Mouse (Mus musculus): ENCODE data around the gene Rprd1b. TPM values are rescaled to one million over a fixed set of nuclear protein-coding genes. Genes with fewer than 3 reads are reported as not detected.

Rprd1b gene
- polyA plus RNA-seq, 1 experiment from 2014 or later, result 8.4 TPM

DNA sequence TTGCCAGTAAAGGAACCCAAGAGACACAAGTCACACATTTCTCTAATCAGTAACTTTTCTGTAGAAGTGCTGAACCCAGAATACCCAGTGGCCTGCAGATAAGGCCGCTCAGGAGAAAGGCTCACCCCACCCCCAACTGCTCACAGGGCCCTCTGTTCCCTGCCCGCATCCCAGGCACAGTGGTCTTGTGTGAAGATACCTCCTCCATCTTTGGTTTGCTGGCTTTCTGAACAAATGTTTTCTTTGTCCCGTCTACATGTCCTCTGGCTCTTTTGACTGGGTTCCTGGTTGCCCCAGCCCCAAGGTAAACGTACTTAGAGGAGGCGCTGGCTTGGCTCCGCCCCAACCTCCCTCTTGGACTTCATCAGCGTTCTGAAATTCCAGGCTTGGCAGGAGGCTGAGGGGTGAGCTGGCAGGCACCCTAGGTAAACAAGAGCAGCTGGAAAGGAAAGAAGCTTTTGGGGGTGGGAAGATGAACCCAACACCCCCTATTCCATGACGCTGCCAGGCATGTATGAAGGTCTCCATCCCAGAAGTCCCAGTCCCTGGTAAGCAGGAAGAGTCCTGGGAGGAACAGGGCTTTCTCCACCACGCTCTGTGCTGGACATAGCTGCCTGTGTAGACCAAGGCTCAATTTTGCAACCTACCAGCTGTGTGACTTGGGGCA lies 85.4 kb downstream of the Rprd1b start:
- H3K27ac ChIP-seq, result no peak overlapping the region
- H3K36me3 ChIP-seq (ENCODE audit: inconsistent target), result peaks cover 18% of the 10 kb centered on the region
- WGBS (ENCODE audit: missing documents), result 87% methylated on average over 9 of the region's 9 CpGs
- H3K4me3 ChIP-seq (ENCODE audit: inconsistent target), result no peak overlapping the region
- H3K79me2 ChIP-seq (ENCODE audit: inconsistent target), result no peaks in the 10 kb centered on the region

DNA sequence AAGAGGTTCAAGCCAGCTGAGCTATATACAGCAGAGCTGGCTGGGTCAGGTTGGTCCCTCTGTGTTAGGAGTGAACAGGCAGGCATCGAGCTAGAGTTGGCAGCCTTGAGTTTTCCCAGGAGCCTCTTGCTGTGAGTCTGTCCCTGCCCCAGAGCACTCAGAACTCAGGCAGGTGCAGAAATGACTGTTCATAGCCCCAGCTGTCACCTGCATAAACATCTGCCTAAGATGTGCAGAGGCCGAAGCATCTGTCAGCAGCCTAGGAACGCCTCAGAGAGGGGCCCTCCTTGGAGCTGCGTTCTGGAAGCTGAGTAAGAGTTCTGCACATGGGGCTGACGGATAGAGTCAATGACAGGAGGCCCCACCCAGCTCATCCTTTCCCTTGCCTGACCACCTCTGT lies 86.6 kb downstream of the Rprd1b start:
- 90% methylated on average over 5 of the region's 5 CpGs for WGBS (ENCODE audit: missing documents)
- H3K79me2 ChIP-seq (ENCODE audit: inconsistent target), result no peaks in the 10 kb centered on the region
- H3K4me3 ChIP-seq (ENCODE audit: inconsistent target), result no peak overlapping the region
- peaks cover 30% of the 10 kb centered on the region for H3K36me3 ChIP-seq (ENCODE audit: inconsistent target)
- no peak overlapping the region for H3K27ac ChIP-seq

DNA sequence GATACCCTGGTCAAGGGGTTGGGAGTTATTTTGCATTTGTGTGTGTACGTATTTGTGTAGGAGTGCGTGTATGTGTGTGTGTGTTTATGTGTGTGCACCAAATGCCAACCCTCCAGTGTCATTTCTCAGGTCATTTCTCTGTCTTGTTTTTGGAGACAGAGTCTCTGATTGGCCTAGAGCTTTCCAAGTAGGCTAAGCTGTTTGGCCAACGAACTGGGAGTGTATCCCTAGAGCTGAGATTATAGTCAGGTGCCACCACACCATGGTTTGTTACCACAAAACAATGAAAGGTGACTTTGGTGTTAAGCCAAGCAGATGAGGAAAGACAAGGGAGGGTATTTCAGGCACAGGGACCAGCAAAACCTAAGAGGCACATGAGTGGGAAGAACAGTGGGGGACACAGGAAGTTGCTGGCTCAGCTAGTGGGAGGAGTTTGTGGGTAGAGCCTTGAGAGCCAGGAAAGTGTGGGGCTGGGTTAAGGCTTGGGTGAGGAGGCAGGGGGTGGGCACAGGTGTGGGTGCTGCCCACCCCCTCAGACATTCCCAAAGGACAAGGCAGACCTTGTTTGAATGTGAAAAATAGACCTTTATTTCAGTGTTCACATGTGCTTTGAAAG lies 87.6 kb downstream of the Rprd1b start:
- H3K4me3 ChIP-seq (ENCODE audit: inconsistent target), result no peak overlapping the region
- H3K27ac ChIP-seq, result no peak overlapping the region
- H3K36me3 ChIP-seq (ENCODE audit: inconsistent target), result peaks cover 39% of the 10 kb centered on the region
- WGBS (ENCODE audit: missing documents), result 85% methylated on average over 3 of the region's 3 CpGs
- H3K79me2 ChIP-seq (ENCODE audit: inconsistent target), result no peaks in the 10 kb centered on the region

DNA sequence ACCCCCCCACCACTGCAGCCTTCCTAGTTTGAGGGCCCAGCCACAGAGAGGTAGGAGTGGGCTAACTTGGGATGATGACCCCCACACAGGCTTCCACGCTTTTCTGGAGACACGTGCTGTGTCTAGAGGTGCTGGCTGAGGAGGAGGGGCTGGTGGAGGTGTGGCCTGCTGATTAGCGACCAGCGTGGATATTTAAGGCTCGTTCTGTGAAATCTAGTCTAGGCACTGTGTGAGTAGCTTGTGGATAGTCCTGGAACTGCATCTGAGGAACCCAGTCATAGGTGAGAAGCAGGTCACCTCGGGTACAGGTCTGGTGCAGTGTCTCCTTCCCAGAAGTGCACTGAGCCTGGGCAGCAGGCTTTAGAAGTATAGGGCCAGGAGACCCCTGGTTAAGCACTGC lies 88.4 kb downstream of the Rprd1b start:
- 54% methylated on average over 6 of the region's 6 CpGs for WGBS (ENCODE audit: missing documents)
- H3K36me3 ChIP-seq (ENCODE audit: inconsistent target), result peaks cover 39% of the 10 kb centered on the region
- H3K27ac ChIP-seq, result no peak overlapping the region

DNA sequence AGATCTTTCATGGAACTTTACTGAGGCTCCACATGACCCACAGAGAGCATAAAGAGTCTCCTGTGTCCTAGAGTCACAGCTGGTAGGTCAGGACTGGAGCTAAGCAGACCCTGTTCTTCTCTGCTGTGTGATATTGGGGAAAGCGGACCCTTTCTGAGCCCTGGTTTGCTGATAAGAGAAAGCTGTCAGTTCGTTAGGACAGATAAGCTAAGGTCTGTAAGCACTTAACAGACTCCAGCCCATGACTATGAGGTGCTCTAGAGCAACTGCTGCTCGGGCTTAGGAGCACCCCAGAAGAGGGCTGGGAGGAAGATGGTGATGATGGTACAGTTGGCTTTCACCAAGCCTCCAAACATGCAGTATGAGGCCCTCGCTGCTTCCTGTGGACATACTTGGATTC lies 90.8 kb downstream of the Rprd1b start:
- 98% methylated on average over 4 of the region's 4 CpGs for WGBS (ENCODE audit: missing documents)
- no peak overlapping the region for H3K27ac ChIP-seq
- no peaks in the 10 kb centered on the region for H3K79me2 ChIP-seq (ENCODE audit: inconsistent target)
- no peak overlapping the region for H3K4me3 ChIP-seq (ENCODE audit: inconsistent target)
- peaks cover 62% of the 10 kb centered on the region for H3K36me3 ChIP-seq (ENCODE audit: inconsistent target)

More for the DNA sequence above, 88.4 kb downstream of the Rprd1b start:
- Histone ChIP-seq H3K4me3 (ENCODE audit: inconsistent target) (no peak overlapping the region), H3K79me2 (ENCODE audit: inconsistent target) (no peaks in the 10 kb centered on the region)

DNA sequence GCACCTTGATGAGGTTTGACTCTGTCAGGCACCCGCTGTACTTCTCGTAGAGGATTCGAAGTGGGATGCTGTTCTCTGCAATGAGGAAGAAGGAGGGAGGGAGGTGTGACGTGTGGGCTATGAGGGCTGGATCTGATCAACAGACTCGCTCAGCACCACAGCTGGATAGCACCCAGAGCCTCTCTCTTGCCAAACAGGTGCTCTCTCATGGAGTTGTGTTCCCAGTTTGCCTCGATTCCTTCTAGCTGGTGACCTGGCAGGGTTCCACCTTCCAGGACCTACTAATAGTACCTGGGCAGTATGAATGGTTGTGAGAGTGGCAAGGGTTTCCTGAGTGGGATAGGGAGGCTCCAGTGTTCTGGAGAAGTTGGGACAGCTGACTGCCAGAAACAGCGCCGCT lies 91.9 kb downstream of the Rprd1b start:
- Histone ChIP-seq H3K27ac (no peak overlapping the region), H3K36me3 (ENCODE audit: inconsistent target) (peaks cover 72% of the 10 kb centered on the region), H3K79me2 (ENCODE audit: inconsistent target) (no peaks in the 10 kb centered on the region), H3K4me3 (ENCODE audit: inconsistent target) (no peak overlapping the region)
- 93% methylated on average over 8 of the region's 8 CpGs for WGBS (ENCODE audit: missing documents)

DNA sequence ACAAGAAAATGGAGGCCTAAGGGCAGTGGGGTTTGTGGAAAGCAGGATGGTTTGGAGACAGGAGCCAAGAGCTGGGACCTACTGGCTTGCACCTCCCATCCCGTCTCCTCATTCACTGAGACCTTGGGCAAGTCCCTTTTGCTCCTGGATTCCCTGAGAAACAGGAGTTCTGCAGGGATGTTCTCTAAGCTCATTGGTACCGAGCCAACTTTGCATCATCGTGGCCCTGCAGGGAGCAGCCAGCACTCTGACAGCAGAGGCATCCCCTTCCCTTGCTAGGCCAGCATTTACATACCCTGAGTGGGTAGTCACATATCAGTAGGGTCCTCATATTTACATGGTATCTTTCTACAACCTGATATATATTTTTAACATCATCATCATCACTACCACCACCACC lies 92.6 kb downstream of the Rprd1b start:
- Histone ChIP-seq H3K36me3 (ENCODE audit: inconsistent target) (peaks cover 79% of the 10 kb centered on the region), H3K27ac (no peak overlapping the region), H3K4me3 (ENCODE audit: inconsistent target) (no peak overlapping the region), H3K79me2 (ENCODE audit: inconsistent target) (no peaks in the 10 kb centered on the region)
- WGBS (ENCODE audit: missing documents), result 93% methylated on average over 3 of the region's 3 CpGs

DNA sequence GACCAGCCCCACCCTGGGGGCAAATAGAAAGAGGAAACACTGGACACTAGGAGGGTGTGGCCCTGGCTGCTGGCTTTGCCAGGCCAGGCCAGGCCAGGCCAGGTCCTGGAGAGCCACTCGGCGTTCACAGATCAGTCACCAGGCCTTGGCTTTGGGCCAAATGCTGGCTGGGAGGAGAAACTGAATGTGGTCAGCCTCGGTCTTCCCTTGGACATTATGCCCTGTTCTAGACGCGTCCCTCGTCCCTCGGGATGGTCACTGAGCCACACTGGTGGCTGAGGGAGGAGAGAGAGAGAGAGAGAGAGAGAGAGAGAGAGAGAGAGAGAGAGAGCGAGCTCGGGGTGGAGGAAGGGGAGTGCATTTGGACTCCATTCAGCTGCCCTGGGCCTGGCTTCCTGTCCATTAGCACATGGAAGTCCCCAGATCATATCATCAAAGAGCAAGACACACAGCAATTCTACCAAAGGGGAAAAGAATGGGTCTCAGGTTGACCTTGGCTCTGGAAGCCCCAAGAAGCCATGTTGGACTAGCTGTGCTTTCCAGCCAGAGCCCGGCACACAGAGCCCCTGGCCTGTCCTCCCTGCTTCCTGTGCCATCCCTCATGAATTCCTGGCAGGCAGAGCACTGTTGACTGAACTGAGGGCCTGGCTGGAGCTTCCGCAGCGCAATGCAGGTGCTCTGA lies 93.5 kb downstream of the Rprd1b start:
- H3K36me3 ChIP-seq (ENCODE audit: inconsistent target), result peaks cover 87% of the 10 kb centered on the region
- no peak overlapping the region for H3K4me3 ChIP-seq (ENCODE audit: inconsistent target)
- H3K27ac ChIP-seq, result no peak overlapping the region
- 72% methylated on average over 12 of the region's 12 CpGs for WGBS (ENCODE audit: missing documents)
- no peaks in the 10 kb centered on the region for H3K79me2 ChIP-seq (ENCODE audit: inconsistent target)

DNA sequence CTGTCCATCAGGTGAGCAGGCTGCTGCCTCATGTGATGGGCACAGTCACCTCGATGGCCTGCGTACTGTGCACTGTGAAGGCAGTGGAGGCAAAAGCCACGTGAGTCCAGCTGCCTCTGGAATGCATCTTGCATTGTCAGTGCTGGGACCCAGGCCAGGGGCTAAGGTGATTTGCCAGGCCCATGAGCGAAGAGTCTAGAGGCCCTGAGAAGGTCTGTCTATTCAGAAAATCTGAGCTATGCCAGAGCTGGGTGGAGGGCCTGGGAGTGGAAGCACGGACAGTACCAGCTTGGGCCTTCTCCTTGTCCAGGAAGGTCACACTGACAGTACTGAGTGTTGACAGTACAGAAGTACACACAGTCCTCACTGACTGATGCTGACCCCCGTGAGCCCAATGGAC lies 94.5 kb downstream of the Rprd1b start:
- Histone ChIP-seq H3K4me3 (ENCODE audit: inconsistent target) (no peak overlapping the region), H3K27ac (no peak overlapping the region), H3K36me3 (ENCODE audit: inconsistent target) (peaks cover 87% of the 10 kb centered on the region), H3K79me2 (ENCODE audit: inconsistent target) (no peaks in the 10 kb centered on the region)
- 96% methylated on average over 6 of the region's 6 CpGs for WGBS (ENCODE audit: missing documents)

DNA sequence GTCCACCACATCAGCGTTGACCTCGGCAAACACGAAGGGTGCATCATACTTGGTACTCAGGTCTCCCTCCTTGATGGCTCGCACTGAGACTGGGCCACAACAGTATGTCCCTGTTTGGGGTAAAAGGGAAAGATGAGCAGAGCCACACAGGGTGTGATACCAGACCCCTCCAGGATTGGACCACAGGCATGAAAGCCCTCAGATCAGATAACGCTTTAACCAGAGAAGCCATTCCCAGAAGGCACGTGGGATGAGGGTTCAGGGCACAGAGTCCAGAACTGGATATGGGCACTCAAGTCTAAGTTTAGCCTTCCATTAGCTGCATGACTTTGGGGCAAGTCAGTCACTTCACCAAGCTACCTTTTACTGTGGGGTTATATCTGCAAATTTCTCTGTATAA lies 98.9 kb downstream of the Rprd1b start:
- H3K79me2 ChIP-seq (ENCODE audit: inconsistent target), result no peaks in the 10 kb centered on the region
- no peak overlapping the region for H3K27ac ChIP-seq
- H3K4me3 ChIP-seq (ENCODE audit: inconsistent target), result no peak overlapping the region
- 100% methylated on average over 3 of the region's 6 CpGs for WGBS (ENCODE audit: missing documents)
- peaks cover 85% of the 10 kb centered on the region for H3K36me3 ChIP-seq (ENCODE audit: inconsistent target)

DNA sequence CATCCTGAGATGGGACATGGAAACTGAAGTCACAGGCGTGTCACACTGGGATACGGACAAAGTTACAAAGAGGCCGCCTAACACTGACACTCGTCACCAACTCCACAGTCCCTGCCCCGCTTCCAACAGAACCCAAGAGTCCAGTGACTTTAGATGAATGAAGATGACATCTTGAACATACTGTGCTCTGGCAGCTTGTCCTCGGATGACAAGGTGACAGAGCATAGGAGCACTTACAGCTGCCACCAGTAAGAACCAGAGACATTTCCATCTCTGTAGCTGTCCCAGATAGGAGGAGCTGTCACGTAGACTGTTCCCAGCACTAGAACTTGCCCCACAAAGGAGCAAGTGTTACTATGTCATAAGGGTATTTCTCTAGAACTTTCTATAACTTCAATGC lies 99.6 kb downstream of the Rprd1b start:
- Histone ChIP-seq H3K79me2 (ENCODE audit: inconsistent target) (no peaks in the 10 kb centered on the region), H3K27ac (no peak overlapping the region), H3K36me3 (ENCODE audit: inconsistent target) (peaks cover 79% of the 10 kb centered on the region), H3K4me3 (ENCODE audit: inconsistent target) (no peak overlapping the region)
- WGBS (ENCODE audit: missing documents), result 95% methylated on average over 7 of the region's 7 CpGs

DNA sequence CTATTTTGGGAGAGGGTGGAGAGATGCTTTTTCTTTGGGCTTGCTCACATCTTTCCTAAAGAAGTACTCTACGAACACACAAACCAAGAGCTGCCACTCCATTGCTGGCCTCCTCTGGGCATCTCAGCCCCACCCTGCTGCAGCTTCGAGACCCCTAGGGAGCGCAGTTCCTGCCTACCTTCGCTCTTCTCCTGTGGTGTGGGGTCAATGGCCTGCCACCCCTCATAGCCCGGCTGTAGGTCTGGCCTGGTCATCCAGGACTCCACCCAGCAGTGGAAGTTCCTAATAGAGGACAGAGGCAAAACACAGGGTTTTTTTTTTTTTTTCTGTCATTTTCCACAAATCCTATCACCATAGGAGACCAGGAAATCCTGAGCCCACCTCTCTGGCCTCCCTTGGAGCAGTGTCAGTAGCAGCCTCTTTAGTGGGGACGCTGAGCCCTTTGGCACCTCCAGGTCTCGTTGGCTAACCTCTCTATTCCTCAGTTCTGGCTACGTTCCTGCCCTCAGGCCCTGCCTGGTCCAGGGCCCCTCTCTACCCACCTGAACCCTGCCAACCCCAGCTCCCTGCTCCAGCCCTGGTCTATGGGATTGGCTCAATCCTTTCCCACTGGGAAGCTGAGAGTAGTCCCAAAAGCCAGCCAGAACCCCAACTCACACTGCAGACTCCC lies 100.3 kb downstream of the Rprd1b start:
- Histone ChIP-seq H3K79me2 (ENCODE audit: inconsistent target) (no peaks in the 10 kb centered on the region), H3K36me3 (ENCODE audit: inconsistent target) (peaks cover 72% of the 10 kb centered on the region), H3K4me3 (ENCODE audit: inconsistent target) (no peak overlapping the region), H3K27ac (no peak overlapping the region)
- WGBS (ENCODE audit: missing documents), result 92% methylated on average over 8 of the region's 8 CpGs

DNA sequence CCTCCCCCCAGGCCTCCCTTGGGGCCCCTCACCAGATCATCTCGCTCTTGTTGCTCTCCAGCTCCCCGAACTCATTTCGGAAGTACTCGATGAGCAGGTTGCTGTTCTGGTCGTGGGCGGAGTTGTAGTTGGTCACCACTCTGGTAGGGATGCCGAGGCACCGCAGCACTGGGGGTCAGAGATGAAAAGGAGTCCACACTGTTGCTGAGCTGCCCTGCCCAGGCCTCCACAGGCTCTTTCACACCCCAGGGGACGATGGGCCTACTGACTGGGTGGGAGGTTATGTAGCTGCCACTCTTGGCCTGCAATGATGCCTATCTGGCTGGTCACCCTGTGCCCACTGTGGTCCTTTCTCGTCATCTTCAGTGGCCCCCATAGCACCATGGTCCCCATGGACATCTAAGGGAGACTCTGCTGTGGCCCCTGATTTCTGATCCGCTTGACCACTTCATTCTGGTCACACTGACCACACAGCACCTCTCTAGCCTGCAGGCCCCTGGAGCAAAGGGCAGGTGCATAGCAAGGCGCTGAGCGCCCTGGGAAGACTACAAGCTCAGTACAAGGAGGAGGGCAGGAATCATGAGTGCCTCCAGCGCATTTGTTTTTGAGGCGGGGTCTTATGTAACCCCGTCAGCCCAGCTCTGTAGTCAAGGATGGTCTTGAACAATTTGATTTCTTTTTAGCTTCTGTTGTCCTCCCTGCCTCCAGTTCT lies 101.2 kb downstream of the Rprd1b start:
- H3K4me3 ChIP-seq (ENCODE audit: inconsistent target), result no peak overlapping the region
- 93% methylated on average over 15 of the region's 16 CpGs for WGBS (ENCODE audit: missing documents)
- H3K27ac ChIP-seq, result no peak overlapping the region
- H3K36me3 ChIP-seq (ENCODE audit: inconsistent target), result peaks cover 63% of the 10 kb centered on the region
- no peaks in the 10 kb centered on the region for H3K79me2 ChIP-seq (ENCODE audit: inconsistent target)

DNA sequence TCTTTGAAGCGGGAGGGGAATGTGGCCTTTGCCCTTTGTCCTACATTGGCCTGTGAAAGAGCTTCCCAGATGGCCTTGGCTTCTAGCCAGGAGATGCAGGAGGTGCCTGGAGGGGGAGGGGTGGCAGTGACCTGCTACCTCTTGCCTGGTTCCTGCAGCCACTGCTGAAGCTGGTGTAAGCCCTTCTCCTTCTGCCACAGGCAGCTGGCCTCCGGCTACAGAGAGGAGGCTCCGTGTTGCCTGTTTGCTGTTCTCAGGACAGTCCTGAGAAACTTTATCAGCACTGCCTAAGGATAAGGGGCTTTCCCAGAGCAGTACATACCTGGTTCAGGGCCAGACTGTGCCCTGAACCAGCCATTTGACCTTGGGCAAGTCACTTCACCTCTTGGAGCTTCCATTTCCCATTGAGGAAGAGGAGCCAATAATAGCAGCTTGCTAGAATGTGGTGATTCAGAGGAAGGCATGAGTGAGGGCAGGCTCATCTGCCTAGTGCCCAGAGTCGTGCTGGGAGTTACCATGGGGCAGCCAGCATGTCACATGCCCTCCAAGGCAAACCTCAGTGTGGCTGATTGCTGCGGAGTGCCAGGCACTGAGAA lies 102.2 kb downstream of the Rprd1b start:
- WGBS (ENCODE audit: missing documents), result 76% methylated on average over 5 of the region's 5 CpGs
- no peak overlapping the region for H3K4me3 ChIP-seq (ENCODE audit: inconsistent target)
- peaks cover 53% of the 10 kb centered on the region for H3K36me3 ChIP-seq (ENCODE audit: inconsistent target)
- H3K79me2 ChIP-seq (ENCODE audit: inconsistent target), result no peaks in the 10 kb centered on the region
- H3K27ac ChIP-seq, result peak overlapping the region; percentile 82
